Mouse (Mus musculus): Measurements from ENCODE around the gene Memo1.

- TF ChIP-seq CTCF (IDR thresholded peaks at IDR 0.05; ENCODE audit: borderline replicate concordance, insufficient read depth, low read length) (no peak), POLR2A (IDR thresholded peaks at IDR 0.05; ENCODE audit: low read depth, low read length) (no peak)
Observed at GRCm38 (mm10) chr17:74240322-74240721, 55.0 kb downstream of the Memo1 start.
